In the genomic region with DNA sequence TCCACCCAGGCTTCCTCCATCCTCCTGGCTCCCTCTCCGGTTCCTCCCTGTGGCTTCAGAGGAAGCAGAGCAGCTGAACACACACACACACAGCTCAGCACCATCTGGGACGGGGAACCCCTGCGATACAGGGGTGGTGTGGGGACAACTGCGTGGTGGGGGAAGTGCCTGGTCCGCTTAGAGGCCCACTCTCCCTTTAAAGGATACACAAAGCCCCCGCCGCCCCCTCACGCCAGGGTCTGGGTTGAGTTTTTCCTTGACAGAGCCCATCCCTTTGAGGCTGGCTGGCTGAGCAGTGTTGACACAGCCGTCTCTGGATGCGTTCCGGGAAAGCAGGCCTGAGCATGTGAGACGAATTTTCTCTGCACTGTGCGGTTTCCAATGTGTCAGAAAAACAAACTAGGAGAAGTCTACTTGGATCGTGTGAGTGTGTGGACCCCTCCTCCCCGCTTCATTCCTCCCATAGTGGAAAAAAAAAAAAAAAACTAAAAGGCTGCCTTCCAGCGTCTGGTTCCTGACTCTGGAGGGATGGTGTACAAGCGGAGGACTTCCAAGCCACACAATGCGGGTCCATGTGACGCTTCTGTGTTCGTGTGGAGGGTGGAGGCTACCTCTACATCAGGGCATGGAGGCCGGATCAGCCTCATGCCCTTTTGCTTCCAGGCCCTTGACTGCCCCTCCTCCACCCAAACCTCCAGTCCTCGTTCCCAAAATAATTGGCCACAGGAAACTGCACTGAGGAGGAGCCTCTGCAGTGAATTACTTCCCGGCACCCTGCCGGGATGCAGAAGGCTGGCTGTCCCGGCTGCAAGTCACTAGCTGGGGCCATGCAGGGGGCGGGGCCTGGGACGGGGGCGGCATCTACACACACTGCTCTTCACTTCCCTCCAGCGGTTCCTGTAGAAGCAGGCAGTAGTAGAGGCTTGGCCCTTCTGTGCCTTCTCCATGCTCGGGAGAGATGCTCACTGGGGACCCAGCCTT, we compare ENCODE assay signal across 9 mouse cellular contexts.
DNase-seq lines count a peak whose midpoint lies in the region; ATAC-seq and TF ChIP-seq lines count a peak whose summit lies in the region.
"Had no signal": no experiment of that assay in that cellular context is flagged by ENCODE, and none has a peak within 500 bp of the region (broad histone marks: within the 10 kb centered on the region; RNA-seq: fewer than 3 reads in every experiment).

No protein-coding gene starts in this region.

- 3% methylated on average over 30 of the region's 30 CpGs for WGBS in hindbrain, embryonic 14.5 days

- H3K4me3 ChIP-seq in gastrocnemius, adult 2 months = peak overlapping the region; percentile 61
- H3K4me3 ChIP-seq in hindbrain, embryonic 14.5 days (replicated peaks; ENCODE audit: low read length) = peak overlapping the region; percentile 6; the same call in 1 of the 2 replicates

- ATAC-seq in hindbrain, embryonic 14.5 days (ENCODE audit: low FRiP score) = peak; percentile 81

- peaks cover 30% of the 10 kb centered on the region for H3K4me1 ChIP-seq in hindbrain, embryonic 14.5 days (replicated peaks; ENCODE audit: control insufficient read depth, insufficient read depth, low read length)

- intact Hi-C loops in gastrocnemius, adult 2 months (cut with DNase I) = loop anchor here (1.0 kb wide), 1 partner anchor 89 kb away; no protein-coding TSS in a partner anchor

- peak; percentile 98 for DNase-seq in ZHBTc4 (ENCODE audit: low read depth, low spot score)
- peak; percentile 61 to 70 for DNase-seq in cerebellum, postnatal 4 days (ENCODE audit: low spot score in 2 of 2)
- DNase-seq in gastrocnemius, adult 2 months = peak; percentile 91
- peak; percentile 65 for DNase-seq in hindbrain, embryonic 14.5 days (ENCODE audit: low spot score)
- peak; percentile 37 to 54 for DNase-seq in layer of hippocampus, postnatal 36 days
- DNase-seq in lung, postnatal 25 days (ENCODE audit: low spot score) = peak; percentile 87
- DNase-seq in retina, postnatal 7 days (ENCODE audit: low read depth, low spot score) = peak; percentile 25
- peak; percentile 50 for DNase-seq in urinary bladder, adult 2 months (ENCODE audit: low spot score)

- no peaks in the 10 kb centered on the region for H3K36me3 ChIP-seq in hindbrain, embryonic 14.5 days (replicated peaks; ENCODE audit: control insufficient read depth, insufficient read depth)

- H3K27me3 ChIP-seq in hindbrain, embryonic 14.5 days (ENCODE audit: control insufficient read depth, insufficient read depth, low read length) = no peaks in the 10 kb centered on the region

- H3K9me3 ChIP-seq in hindbrain, embryonic 14.5 days (ENCODE audit: control insufficient read depth, low read length) = no peaks in the 10 kb centered on the region

- peak overlapping the region; percentile 85 for H3K27ac ChIP-seq in gastrocnemius, adult 2 months
- H3K27ac ChIP-seq in hindbrain, embryonic 14.5 days = peak overlapping the region; percentile 75
- H3K27ac ChIP-seq: macrophage had no signal

- TF ChIP-seq CTCF in gastrocnemius, adult 2 months (IDR thresholded peaks at IDR 0.05) = peak; percentile 51

- no peak overlapping the region for H3K9ac ChIP-seq in hindbrain, embryonic 14.5 days

- H3K4me2 ChIP-seq in hindbrain, embryonic 14.5 days (replicated peaks) = peak overlapping the region; percentile 51

Comparison
In these comparisons a context has a peak if more than half of its experiments do, and no peak if none do; other contexts are left out.
1. Peak in every context shown above with its lines: DNase-seq, ATAC-seq, H3K4me3 ChIP-seq and H3K27ac ChIP-seq.
2. DNase-seq: peak in every context shown above with its lines; median percentile 98 in ZHBTc4; 91 in gastrocnemius, adult 2 months; 87 in lung, postnatal 25 days; 66 in cerebellum, postnatal 4 days; 65 in hindbrain, embryonic 14.5 days; 50 in urinary bladder, adult 2 months; 46 in layer of hippocampus, postnatal 36 days; 25 in retina, postnatal 7 days.